23 mouse cellular contexts compared by ENCODE assay signal in the genomic region with DNA sequence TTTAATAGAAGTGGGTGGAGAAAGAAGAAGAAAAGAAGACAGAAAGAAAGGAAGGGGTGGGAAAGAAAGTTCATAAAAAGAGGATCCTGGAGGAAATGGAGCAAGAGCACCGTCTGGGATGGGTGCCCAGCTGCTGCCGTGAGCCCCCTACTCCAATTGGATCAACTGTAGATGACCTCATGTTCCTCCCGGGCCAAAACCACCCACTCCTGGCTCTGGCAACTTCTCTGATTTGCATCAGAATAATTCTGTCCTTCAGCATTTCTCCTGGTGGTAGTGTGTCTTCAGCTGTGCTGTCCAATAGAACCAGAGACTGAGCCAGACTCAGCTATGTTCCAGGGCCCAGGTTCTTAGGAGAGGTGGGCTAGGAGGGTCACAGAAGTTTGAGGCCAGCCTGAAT.
A peak's percentile ranks its signal among the peaks of the same experiment; 100 is the strongest.
DNase-seq lines count a peak whose midpoint lies in the region; ATAC-seq and TF ChIP-seq lines count a peak whose summit lies in the region.
"Had no signal": no experiment of that assay in that cellular context is flagged by ENCODE, and none has a peak within 500 bp of the region (broad histone marks: within the 10 kb centered on the region; RNA-seq: fewer than 3 reads in every experiment).

No protein-coding gene starts in this region.

- H3K27ac ChIP-seq in forebrain, embryonic 14.5 days (ENCODE audit: low read depth, low read length) = no peak overlapping the region
- H3K27ac ChIP-seq in forebrain, embryonic 10.5 days = no peak overlapping the region
- H3K27ac ChIP-seq in left cerebral cortex, adult 2 months = no peak overlapping the region
- H3K27ac ChIP-seq in forebrain, postnatal 0 days (ENCODE audit: low read depth, low read length) = no peak overlapping the region
- H3K27ac ChIP-seq: kidney, postnatal 0 days; limb, embryonic 15.5 days; liver, embryonic 15.5 days; lung, embryonic 15.5 days had no signal

- H3K4me1 ChIP-seq in forebrain, embryonic 14.5 days (ENCODE audit: control insufficient read depth, insufficient read depth, low read length) = no peaks in the 10 kb centered on the region
- no peaks in the 10 kb centered on the region for H3K4me1 ChIP-seq in forebrain, embryonic 10.5 days
- no peaks in the 10 kb centered on the region for H3K4me1 ChIP-seq in forebrain, postnatal 0 days (ENCODE audit: insufficient read depth)
- H3K4me1 ChIP-seq: limb, embryonic 15.5 days; liver, embryonic 15.5 days; lung, embryonic 15.5 days; megakaryocyte, embryonic 14.5 days had no signal

- H3K9me3 ChIP-seq in forebrain, embryonic 14.5 days (replicated peaks; ENCODE audit: control insufficient read depth, low read length) = no peaks in the 10 kb centered on the region
- no peaks in the 10 kb centered on the region for H3K9me3 ChIP-seq in forebrain, embryonic 10.5 days
- no peaks in the 10 kb centered on the region for H3K9me3 ChIP-seq in forebrain, postnatal 0 days (ENCODE audit: low read length)
- H3K9me3 ChIP-seq: limb, embryonic 15.5 days; liver, embryonic 15.5 days; lung, embryonic 15.5 days; megakaryocyte, embryonic 14.5 days had no signal

- no peaks in the 10 kb centered on the region for H3K36me3 ChIP-seq in forebrain, embryonic 14.5 days (ENCODE audit: control insufficient read depth, insufficient read depth, low read length)
- H3K36me3 ChIP-seq in forebrain, embryonic 10.5 days (replicated peaks) = no peaks in the 10 kb centered on the region
- no peaks in the 10 kb centered on the region for H3K36me3 ChIP-seq in forebrain, postnatal 0 days (ENCODE audit: insufficient read depth)
- H3K36me3 ChIP-seq: G1E; limb, embryonic 15.5 days; liver, embryonic 15.5 days; lung, embryonic 15.5 days had no signal

- peak; percentile 63 for DNase-seq in forebrain, embryonic 14.5 days (ENCODE audit: low spot score)
- DNase-seq in forebrain, embryonic 10.5 days (ENCODE audit: extremely low spot score, low spot score) = no peak
- DNase-seq in left cerebral cortex, postnatal 4 days = peak; percentile 35
- DNase-seq in left cerebral cortex, adult 2 months (ENCODE audit: extremely low spot score in 1 of 2, low spot score in 2 of 2) = no peak
- peak; percentile 11 for DNase-seq in Muller cell, postnatal 12 days (ENCODE audit: inconsistent ontology term)
- DNase-seq in forebrain, postnatal 0 days = peak; percentile 49
- no peak for DNase-seq in c-Kit-positive CD71-positive TER-119-positive erythroid progenitor cells, embryonic 14.5 days (ENCODE audit: low spot score)
- DNase-seq: adrenal gland, adult 2 months; cerebellum, adult 8-10 months; gastrocnemius, postnatal 36 days; kidney, adult 18-20 months; layer of hippocampus, adult 9-11 months; lung, postnatal 36 days; retina, postnatal 1 day; right cerebral cortex, postnatal 25 days; spleen, adult 18-20 months had no signal

- 31% methylated on average over 3 of the region's 3 CpGs for WGBS in forebrain, embryonic 14.5 days
- WGBS in forebrain, embryonic 10.5 days = 79% methylated on average over 3 of the region's 3 CpGs
- WGBS in forebrain, postnatal 0 days = 24% methylated on average over 3 of the region's 3 CpGs

- H3K27me3 ChIP-seq in forebrain, embryonic 14.5 days (replicated peaks; ENCODE audit: control insufficient read depth, insufficient read depth, low read length) = no peaks in the 10 kb centered on the region
- no peaks in the 10 kb centered on the region for H3K27me3 ChIP-seq in forebrain, embryonic 10.5 days (ENCODE audit: poor library complexity, severe bottlenecking)
- no peaks in the 10 kb centered on the region for H3K27me3 ChIP-seq in forebrain, postnatal 0 days (ENCODE audit: insufficient read depth, low read length)
- H3K27me3 ChIP-seq: limb, embryonic 15.5 days; liver, embryonic 15.5 days; lung, embryonic 15.5 days; megakaryocyte, embryonic 14.5 days had no signal

- peak; percentile 93 for ATAC-seq in forebrain, embryonic 14.5 days
- ATAC-seq in forebrain, postnatal 0 days = peak; percentile 81
- ATAC-seq: inflammation-experienced regulatory T-cells, adult 6 months had no signal

- no peak overlapping the region for H3K4me3 ChIP-seq in forebrain, embryonic 14.5 days (ENCODE audit: low read depth, low read length)
- no peak overlapping the region for H3K4me3 ChIP-seq in forebrain, embryonic 10.5 days
- H3K4me3 ChIP-seq in left cerebral cortex, adult 2 months = no peak overlapping the region
- no peak overlapping the region for H3K4me3 ChIP-seq in forebrain, postnatal 0 days (ENCODE audit: low read depth, low read length)
- H3K4me3 ChIP-seq: limb, embryonic 15.5 days; liver, embryonic 15.5 days; lung, embryonic 15.5 days; megakaryocyte, embryonic 14.5 days had no signal

- intact Hi-C loops in left cerebral cortex, postnatal 4 days (cut with DNase I) = no loop called here
- intact Hi-C loops in left cerebral cortex, adult 2 months (cut with DNase I) = no loop called here

- no peak for TF ChIP-seq CTCF in left cerebral cortex, adult 2 months (IDR thresholded peaks at IDR 0.05)
- TF ChIP-seq CTCF in forebrain, postnatal 0 days (IDR thresholded peaks at IDR 0.05; ENCODE audit: low read depth) = no peak

- no peak overlapping the region for H3K9ac ChIP-seq in forebrain, embryonic 14.5 days (ENCODE audit: low read length)
- H3K9ac ChIP-seq in forebrain, postnatal 0 days = no peak overlapping the region
- H3K9ac ChIP-seq: limb, embryonic 15.5 days; liver, embryonic 15.5 days; lung, embryonic 15.5 days had no signal

- H3K4me2 ChIP-seq in forebrain, embryonic 14.5 days (ENCODE audit: low read length) = no peak overlapping the region
- no peak overlapping the region for H3K4me2 ChIP-seq in forebrain, postnatal 0 days (ENCODE audit: low read depth)
- H3K4me2 ChIP-seq: limb, embryonic 15.5 days; liver, embryonic 15.5 days; lung, embryonic 15.5 days had no signal

Comparison
In these comparisons a context has a peak if more than half of its experiments do, and no peak if none do; other contexts are left out.
1. DNase-seq: peak in forebrain, embryonic 14.5 days (single experiment), left cerebral cortex, postnatal 4 days (single experiment), Muller cell, postnatal 12 days (single experiment) and forebrain, postnatal 0 days (single experiment); none in forebrain, embryonic 10.5 days (single experiment), left cerebral cortex, adult 2 months (0 of 2) and c-Kit-positive CD71-positive TER-119-positive erythroid progenitor cells, embryonic 14.5 days (single experiment).